Mouse (Mus musculus): ENCODE measurements at regions not wholly inside any gene's neighbourhood (a gene's known extent, or its start where the extent isn't known, plus 50 kb on each side); places are given as distances from the start of the nearest gene placed in this dataset.

DNA sequence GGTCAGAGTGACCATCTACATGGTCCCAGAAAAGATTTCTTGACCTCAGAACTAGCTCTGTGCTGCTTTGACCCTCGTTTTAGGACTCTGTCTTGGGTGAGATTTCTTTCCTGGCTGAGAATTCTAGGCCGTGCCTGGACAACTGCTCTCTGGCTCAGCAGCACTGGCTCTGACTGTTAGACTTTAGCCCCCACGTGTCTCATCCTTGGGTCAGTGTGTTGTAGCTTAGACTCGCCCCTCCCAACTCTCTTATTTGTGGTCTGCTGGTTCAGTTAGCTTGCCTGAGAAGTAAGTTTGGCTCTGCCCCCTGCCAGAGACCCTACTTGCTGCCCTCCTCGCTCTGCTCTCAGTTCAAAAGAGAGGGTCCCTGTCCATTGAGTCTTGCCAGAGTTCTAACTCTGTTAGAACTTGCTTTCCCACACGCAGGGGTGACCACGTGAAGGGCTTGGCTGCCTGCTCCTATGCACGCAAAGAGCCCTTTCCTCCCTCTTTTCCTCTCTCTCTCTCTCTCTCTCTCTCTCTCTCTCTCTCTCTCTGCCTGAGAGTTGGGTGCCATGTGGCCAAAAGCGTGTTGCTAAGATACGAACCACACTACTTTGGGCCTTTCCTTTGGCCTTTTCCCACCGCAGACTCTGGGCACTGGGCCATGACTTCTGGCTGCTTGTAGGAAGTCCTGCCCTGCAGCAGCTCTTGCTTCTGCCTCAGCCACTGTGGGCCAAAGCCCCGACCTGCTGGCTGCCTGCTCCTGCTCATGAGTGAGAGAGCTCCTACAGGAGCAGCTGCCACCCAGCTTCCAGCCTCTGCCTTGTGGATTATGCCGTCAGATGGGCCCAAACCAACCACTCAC, 344.2 kb upstream of the Amot start:
- Histone ChIP-seq H3K4me1 (ENCODE audit: insufficient read depth, low read length) (no peaks in the 10 kb centered on the region), H3K4me3 (ENCODE audit: low read length) (no peak overlapping the region), H3K9me3 (ENCODE audit: low read length) (no peaks in the 10 kb centered on the region), H3K27me3 (ENCODE audit: insufficient read depth, low read length) (no peaks in the 10 kb centered on the region), H3K4me2 (ENCODE audit: low read depth, low read length) (no peak overlapping the region), H3K9ac (replicated peaks; ENCODE audit: low read length) (no peak overlapping the region), H3K27ac (no peak overlapping the region; the same call in 1 of the 2 replicates), H3K36me3 (ENCODE audit: insufficient read depth, low read length) (no peaks in the 10 kb centered on the region)
- peak; percentile 96 for ATAC-seq
- WGBS, result 49% methylated on average over 13 of the region's 13 CpGs
- peak; percentile 82 for DNase-seq (ENCODE audit: low spot score)
- TF ChIP-seq CTCF (IDR thresholded peaks at IDR 0.05; ENCODE audit: low read depth), result no peak

DNA sequence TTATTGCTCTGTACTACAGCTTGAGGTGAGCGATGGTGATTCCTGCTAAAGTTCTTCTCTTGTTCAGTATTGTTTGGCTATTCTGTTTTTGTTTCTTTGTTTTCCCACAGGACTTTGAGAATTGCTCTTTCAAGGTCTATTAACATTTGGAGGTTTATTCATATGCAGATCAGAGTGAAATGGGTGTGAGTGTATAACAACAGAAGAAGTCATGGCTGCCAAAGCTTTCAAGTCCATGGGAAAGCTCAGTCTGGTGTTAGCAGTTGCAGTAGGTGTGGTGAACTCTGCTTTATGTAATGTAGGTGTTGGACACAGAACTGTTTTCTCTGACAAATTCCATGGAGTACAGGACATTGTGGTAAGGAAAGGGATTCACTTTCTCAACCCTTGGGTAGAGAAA, 328.1 kb upstream of the Amot start:
- 65% methylated on average over 1 of the region's 1 CpGs for WGBS
- H3K36me3 ChIP-seq (ENCODE audit: insufficient read depth, low read length), result no peaks in the 10 kb centered on the region
- DNase-seq (ENCODE audit: low spot score) (no peak), ATAC-seq (no peak)
- H3K9me3 ChIP-seq (ENCODE audit: low read length), result no peaks in the 10 kb centered on the region
- H3K27ac ChIP-seq, result no peak overlapping the region
- no peaks in the 10 kb centered on the region for H3K27me3 ChIP-seq (ENCODE audit: insufficient read depth, low read length)
- no peak for TF ChIP-seq CTCF (IDR thresholded peaks at IDR 0.05; ENCODE audit: low read depth)
- H3K4me1 ChIP-seq (ENCODE audit: insufficient read depth, low read length), result no peaks in the 10 kb centered on the region
- no peak overlapping the region for H3K9ac ChIP-seq (replicated peaks; ENCODE audit: low read length)
- H3K4me3 ChIP-seq (ENCODE audit: low read length), result no peak overlapping the region
- no peak overlapping the region for H3K4me2 ChIP-seq (ENCODE audit: low read depth, low read length)

DNA sequence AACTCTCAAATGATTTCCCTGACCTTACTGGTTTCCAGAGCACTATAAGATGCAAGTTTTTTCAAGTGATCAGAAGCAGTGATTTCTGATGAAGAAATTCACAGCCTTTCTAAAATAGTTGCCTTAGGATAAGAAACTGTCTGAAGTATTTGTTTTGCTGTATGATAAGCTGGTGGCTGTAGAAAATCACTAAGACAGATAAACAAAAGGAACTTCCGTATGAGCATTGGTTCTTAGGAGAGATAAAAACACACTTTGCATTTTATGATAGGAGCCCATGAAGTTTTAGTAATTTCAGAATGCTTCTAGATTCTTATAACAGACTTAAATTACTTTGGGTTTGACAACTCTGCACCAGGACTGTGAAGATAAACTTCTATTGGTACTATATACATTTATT, 308.0 kb upstream of the Amot start:
- H3K27ac ChIP-seq, result no peak overlapping the region
- DNase-seq (ENCODE audit: low spot score) (no peak), ATAC-seq (no peak)
- no peak overlapping the region for H3K9ac ChIP-seq (replicated peaks; ENCODE audit: low read length)
- no peaks in the 10 kb centered on the region for H3K27me3 ChIP-seq (ENCODE audit: insufficient read depth, low read length)
- H3K36me3 ChIP-seq (ENCODE audit: insufficient read depth, low read length), result no peaks in the 10 kb centered on the region
- H3K9me3 ChIP-seq (ENCODE audit: low read length), result no peaks in the 10 kb centered on the region
- 87% methylated on average over 1 of the region's 1 CpGs for WGBS
- TF ChIP-seq CTCF (IDR thresholded peaks at IDR 0.05; ENCODE audit: low read depth), result no peak
- H3K4me1 ChIP-seq (ENCODE audit: insufficient read depth, low read length), result no peaks in the 10 kb centered on the region
- no peak overlapping the region for H3K4me2 ChIP-seq (ENCODE audit: low read depth, low read length)
- no peak overlapping the region for H3K4me3 ChIP-seq (ENCODE audit: low read length)

Measured in hindbrain, postnatal 0 days (tissue).